Mouse (Mus musculus) thymus, postnatal 36 days (tissue): ENCODE data around the gene Gpatch2.
A peak's percentile ranks its signal among the peaks of the same experiment; 100 is the strongest.

ENCODE experiments used
- DNase-seq, 2 experiments: peaks; one replicate each; pipeline ENCODE4 v3.0.0; 2022; ENCODE audit warnings: mixed read lengths in 2 of 2

Gene Gpatch2

GRCm38 (mm10) chr1:187215181-187216116 lies at the start of gene Gpatch2, which contains the start of gene Spata17:
Gene Gpatch2, plus strand, starts transcription at chr1:187215508.
Gene Spata17, minus strand, starts transcription at chr1:187215465.
- peak; percentile 65 for DNase-seq

GRCm38 (mm10) chr1:187169646-187170045 lies 45.7 kb upstream of the Gpatch2 start:
- no peak for DNase-seq

DNA sequence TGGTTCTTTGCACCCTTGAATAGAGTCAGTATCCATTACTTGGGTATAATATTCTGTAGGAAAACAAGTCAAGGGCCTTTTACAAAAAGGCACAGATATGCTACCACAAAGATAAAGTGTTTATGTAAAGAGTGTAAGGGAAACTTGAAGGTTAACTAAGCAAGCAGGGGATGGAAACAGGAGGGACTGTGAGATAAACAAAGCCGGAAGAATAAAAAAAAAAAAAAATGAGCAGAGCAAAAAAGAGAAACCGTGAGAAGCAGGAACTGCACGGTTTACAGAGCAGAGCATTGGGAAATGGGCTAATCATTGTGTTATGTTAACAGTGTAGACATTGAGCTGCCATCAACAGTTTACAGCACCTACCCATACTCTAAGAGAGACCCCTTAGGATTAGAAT lies 44.9 kb upstream of the Gpatch2 start:
- DNase-seq, result no peak

DNA sequence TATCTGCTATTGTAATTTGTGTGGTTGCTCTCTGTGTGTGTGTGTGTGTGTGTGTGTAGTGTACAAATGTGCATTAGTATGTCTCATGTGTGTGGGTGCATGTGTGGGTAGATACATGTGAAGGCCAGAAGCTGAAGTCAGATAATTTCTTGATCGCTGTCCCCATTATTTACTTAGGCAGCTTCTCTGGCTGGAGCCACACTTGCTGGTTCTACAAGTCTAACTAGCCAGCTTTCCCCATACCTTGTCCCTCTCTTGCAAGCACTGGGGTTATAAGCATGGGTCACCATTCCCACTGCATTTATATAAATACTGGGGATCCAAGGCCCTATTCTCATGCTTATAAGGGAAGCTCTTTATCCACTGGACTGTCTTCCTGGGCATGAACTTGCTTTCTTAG lies 39.3 kb upstream of the Gpatch2 start:
- no peak for DNase-seq

- no peak for DNase-seq
Measured at GRCm38 (mm10) chr1:187178546-187178945, 36.8 kb upstream of the Gpatch2 start.

DNA sequence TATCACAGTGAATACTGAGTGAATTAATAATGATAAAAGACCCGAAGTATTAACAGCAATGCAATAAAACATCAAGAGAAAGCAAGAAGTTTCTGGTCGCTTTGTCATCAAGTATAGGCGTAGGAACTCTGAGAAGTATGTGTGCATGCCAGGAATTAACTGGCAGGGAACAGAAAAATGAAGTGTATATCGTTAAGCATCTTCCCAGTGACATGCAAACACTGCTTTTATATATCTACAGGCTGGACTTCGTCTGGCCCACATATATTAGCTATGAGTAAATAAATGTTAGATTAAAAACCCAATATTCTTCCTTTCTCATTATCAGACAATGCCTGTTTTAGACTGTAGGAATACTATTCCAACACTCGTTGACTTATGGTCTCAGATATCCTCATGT lies 9.8 kb upstream of the Gpatch2 start:
- no peak for DNase-seq

DNA sequence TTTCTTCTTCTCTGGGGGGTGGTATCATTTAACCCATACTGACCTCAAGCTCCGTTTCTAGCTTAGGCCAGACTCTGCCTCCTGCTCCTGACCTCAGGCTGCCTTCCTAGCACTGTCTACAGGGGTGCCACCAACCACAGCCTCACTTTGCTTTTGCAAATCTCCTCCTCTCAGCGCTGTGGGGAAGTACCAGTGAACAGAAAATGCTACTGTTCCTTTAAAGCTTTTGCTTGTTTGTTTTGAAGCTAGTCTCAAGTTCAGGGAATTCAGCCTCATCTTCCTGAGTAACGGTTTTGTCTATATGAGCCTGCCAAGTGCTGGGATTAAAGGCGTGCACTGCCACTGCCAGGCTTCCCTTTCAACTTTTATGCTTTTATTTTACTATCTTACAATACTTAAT lies 5.8 kb upstream of the Gpatch2 start:
- no peak for DNase-seq

- no peak for DNase-seq
Measured at GRCm38 (mm10) chr1:187210736-187211135, 4.6 kb upstream of the Gpatch2 start.

DNA sequence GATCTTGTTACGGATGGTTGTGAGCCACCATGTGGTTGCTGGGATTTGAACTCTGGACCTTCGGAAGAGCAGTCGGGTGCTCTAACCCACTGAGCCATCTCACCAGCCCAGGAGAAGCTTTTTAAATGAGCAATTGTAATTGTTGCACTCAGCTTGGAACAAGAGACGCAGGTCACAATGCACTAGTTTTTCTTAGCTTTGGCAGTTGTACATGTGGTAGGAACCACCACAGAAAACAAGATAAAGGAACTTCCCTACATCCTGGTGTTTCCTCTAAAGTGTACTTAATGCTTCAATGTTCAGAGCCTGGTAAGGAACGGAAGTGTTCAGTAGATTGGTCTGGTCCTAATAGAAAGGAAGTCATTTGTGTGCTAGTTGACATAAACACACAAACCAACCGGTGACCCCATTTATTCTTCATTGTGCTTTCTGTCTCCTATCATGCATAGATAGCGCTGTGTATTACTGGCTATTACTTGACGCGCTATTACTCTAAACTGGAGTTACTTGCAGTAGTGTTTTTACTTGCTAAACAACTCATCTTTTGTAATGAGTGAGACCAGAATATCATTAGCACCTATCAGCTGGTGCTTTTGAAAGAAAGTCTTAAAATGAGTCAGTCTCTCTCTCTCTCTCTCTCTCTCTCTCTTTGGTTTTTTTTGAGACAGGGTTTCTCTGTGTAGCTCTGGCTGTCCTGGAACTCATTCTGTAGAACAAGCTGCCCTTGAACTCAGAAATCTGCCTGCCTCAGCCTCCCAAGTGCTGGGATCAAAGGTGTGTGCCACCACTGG lies 1.5 kb downstream of the Gpatch2 start:
- no peak for DNase-seq

GRCm38 (mm10) chr1:187220756-187221155 lies 5.4 kb downstream of the Gpatch2 start:
- no peak for DNase-seq

DNA sequence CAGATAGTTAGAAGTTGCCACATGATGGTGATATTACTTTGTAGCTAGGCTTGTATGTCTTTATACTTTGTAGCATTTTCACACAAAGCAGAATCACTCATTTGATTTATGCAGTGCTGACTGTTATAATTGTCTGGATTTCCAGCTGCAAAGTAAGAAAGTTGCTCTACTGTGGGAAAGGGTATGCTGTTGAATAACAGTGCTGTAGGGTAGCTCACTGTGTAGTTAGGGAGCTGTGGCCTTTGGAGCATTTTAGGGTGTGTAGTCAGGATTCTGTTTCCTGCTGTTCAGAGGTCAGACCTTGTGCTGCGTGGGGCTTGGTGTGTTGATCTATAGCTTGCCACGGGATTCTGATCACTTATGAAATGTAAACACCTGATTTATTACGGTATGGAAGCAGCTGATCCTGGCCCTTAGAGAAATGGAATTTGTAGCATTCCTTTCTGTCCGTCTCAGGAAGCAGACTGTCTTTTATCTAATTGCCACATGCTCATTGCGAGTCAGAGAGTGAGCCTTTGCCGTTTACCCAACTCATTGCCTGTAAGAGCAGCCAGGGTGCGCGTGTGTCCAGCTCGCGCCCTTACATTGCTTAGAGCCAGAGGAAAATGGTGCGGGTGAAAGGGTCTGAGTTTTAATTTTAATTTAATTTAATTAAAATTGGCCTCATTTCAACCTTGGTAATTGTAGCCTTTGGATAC lies 11.2 kb downstream of the Gpatch2 start:
- no peak for DNase-seq

DNA sequence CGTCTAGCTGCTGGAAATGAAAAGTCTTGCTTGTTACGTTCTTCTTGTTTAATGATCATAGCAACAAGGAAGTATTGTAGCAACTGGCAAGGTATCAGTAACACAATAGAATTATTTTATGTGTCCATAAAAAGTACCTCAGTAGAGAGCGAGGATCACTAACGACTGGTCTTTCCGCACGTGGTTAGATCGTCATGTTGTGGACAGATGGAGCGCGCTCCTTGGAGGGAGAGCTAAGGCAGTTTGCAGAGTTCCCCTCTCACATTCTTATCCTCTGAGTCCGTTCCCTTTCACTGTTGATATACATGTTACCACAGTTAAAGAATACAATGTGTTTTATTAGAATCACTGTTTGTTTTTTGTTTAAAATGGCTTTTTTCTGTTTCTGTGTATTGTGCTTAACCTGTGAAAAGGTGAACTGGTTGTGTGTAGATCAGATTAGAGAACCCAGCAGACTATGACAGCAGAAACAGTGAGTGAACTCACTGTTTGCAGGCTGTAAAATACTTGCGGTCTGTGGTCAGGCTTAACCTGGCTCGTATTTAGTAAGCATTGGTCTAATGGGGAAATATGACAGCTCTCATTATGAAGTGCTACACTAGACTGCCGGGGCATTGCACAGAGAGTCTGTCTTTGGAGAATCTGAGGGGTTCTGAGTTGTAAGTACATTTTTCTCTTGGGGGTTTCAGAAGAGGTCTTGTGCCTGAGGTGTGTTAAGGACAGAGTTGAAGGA lies 13.3 kb downstream of the Gpatch2 start:
- DNase-seq, result no peak

- DNase-seq, result no peak
Measured at GRCm38 (mm10) chr1:187230255-187230654, 14.9 kb downstream of the Gpatch2 start.

- no peak for DNase-seq
Measured at GRCm38 (mm10) chr1:187232196-187232955, 17.1 kb downstream of the Gpatch2 start.

- no peak for DNase-seq
Measured at GRCm38 (mm10) chr1:187232996-187233615, 17.8 kb downstream of the Gpatch2 start.

- no peak for DNase-seq
Measured at GRCm38 (mm10) chr1:187235161-187235560, 19.9 kb downstream of the Gpatch2 start.

GRCm38 (mm10) chr1:187236296-187236695 lies 21.0 kb downstream of the Gpatch2 start:
- DNase-seq, result no peak

DNA sequence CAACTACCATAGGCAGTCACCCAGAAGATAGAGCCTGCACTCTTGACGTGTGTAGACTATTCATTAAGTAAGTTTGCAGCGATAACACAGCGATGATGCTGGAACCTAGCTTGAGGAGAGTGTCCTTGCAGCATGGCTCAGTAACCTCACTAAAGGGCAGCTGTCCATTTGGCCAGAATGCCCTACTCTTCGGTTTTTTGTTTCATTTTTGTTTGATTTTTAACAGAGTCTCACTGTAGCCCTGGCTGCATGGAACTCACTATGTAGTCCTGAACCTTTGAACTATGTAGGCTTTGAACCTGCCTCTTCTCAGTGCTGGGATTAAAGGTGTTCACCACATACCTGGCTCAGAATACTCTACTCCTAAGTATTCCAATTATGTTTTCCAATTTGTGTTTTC lies 22.8 kb downstream of the Gpatch2 start:
- no peak for DNase-seq

- no peak for DNase-seq
Measured at GRCm38 (mm10) chr1:187240304-187240703, 25.0 kb downstream of the Gpatch2 start.

- DNase-seq, result no peak
Measured at GRCm38 (mm10) chr1:187241329-187241728, 26.0 kb downstream of the Gpatch2 start.

DNA sequence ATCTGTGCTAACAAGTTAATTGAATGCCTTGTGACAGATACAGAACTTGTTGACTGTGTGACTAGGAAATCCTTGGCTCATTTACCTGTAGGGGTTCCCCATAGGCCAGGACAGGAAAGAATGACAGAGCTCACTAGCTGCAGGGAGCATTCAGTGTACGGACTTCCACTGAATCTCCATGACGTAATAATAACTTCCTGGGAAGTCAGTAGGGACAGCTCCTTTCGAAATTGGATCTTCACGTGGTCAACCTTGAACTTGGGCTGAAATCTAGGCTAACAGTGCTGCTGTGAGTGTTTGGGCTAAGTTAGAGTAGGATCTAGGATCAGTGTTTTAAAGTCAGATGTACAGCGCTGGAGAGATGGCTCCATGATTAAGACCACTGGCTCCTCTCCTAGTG lies 29.4 kb downstream of the Gpatch2 start:
- no peak for DNase-seq
